Mouse (Mus musculus): ENCODE results near the gene Foxf2.

GRCm38 (mm10) chr13:31603964-31604363 lies 21.7 kb upstream of the Foxf2 start:
- no peak for TF ChIP-seq CTCF (IDR thresholded peaks at IDR 0.05; ENCODE audit: low read depth)
- TF ChIP-seq EP300 (IDR thresholded peaks at IDR 0.05; ENCODE audit: low read depth) = no peak

Data from heart, postnatal 0 days (tissue).